Mouse (Mus musculus): ENCODE measurements at regions not wholly inside any gene's neighbourhood (a gene's known extent, or its start where the extent isn't known, plus 50 kb on each side); places are given as distances from the start of the nearest gene placed in this dataset.

- Histone ChIP-seq H3K4me3 (no peak overlapping the region), H3ac (ENCODE audit: control insufficient read depth, insufficient read length) (no peak overlapping the region), H3K4me2 (ENCODE audit: low read depth) (no peak overlapping the region), H3K79me2 (ENCODE audit: control insufficient read depth, insufficient read depth) (no peaks in the 10 kb centered on the region), H3K36me3 (ENCODE audit: control insufficient read depth, insufficient read depth) (no peaks in the 10 kb centered on the region), H3K27me3 (ENCODE audit: control insufficient read depth, insufficient read depth, insufficient read length) (no peaks in the 10 kb centered on the region)
- no peak for TF ChIP-seq TCF12 (IDR thresholded peaks at IDR 0.05; ENCODE audit: insufficient read depth, poor library complexity, severe bottlenecking)
- no peak for TF ChIP-seq MYOD1 (IDR thresholded peaks at IDR 0.05; ENCODE audit: control insufficient read depth in 1 of 3, insufficient read length in 2 of 3, low read depth in 2 of 3)
- no peak for TF ChIP-seq SRF (IDR thresholded peaks at IDR 0.05; ENCODE audit: control insufficient read depth, insufficient read length, low read depth)
- TF ChIP-seq REST (IDR thresholded peaks at IDR 0.05; ENCODE audit: insufficient read depth, insufficient read length): no peak
- TF ChIP-seq E2F4 (IDR thresholded peaks at IDR 0.05; ENCODE audit: insufficient read depth): no peak
- TF ChIP-seq MAX (IDR thresholded peaks at IDR 0.05; ENCODE audit: low read depth): no peak
- no peak for TF ChIP-seq USF1 (IDR thresholded peaks at IDR 0.05; ENCODE audit: low read depth)
- no peak for TF ChIP-seq TCF3 (IDR thresholded peaks at IDR 0.05; ENCODE audit: insufficient read length, low read depth)
- TF ChIP-seq CEBPB (IDR thresholded peaks at IDR 0.05; ENCODE audit: insufficient read depth, poor library complexity, severe bottlenecking): no peak
- TF ChIP-seq POLR2A (IDR thresholded peaks at IDR 0.05; ENCODE audit: insufficient read length, low read depth): no peak
- TF ChIP-seq POLR2AphosphoS2 (IDR thresholded peaks at IDR 0.05; ENCODE audit: insufficient read length, low read depth): no peak
- no peak for TF ChIP-seq MYOG (IDR thresholded peaks at IDR 0.05; ENCODE audit: control insufficient read depth in 1 of 3, insufficient read depth in 1 of 3, insufficient read length in 2 of 3, low read depth in 2 of 3)
Measured at GRCm38 (mm10) chr11:44316061-44316460, 83.8 kb upstream of the Il12b start.

- Histone ChIP-seq H3K36me3 (ENCODE audit: control insufficient read depth, insufficient read depth) (no peaks in the 10 kb centered on the region), H3ac (ENCODE audit: control insufficient read depth, insufficient read length) (no peak overlapping the region), H3K4me2 (ENCODE audit: low read depth) (no peak overlapping the region), H3K79me2 (ENCODE audit: control insufficient read depth, insufficient read depth) (no peaks in the 10 kb centered on the region), H3K4me3 (no peak overlapping the region), H3K27me3 (ENCODE audit: control insufficient read depth, insufficient read depth, insufficient read length) (no peaks in the 10 kb centered on the region)
- no peak for TF ChIP-seq E2F4 (IDR thresholded peaks at IDR 0.05; ENCODE audit: insufficient read depth)
- peak in 2 of 3 experiments; percentile 33 to 60 for TF ChIP-seq MYOD1 (IDR thresholded peaks at IDR 0.05; ENCODE audit: control insufficient read depth in 1 of 3, insufficient read length in 2 of 3, low read depth in 2 of 3)
- no peak for TF ChIP-seq POLR2AphosphoS2 (IDR thresholded peaks at IDR 0.05; ENCODE audit: insufficient read length, low read depth)
Measured at GRCm38 (mm10) chr11:44319136-44319535, 80.7 kb upstream of the Il12b start.

DNA sequence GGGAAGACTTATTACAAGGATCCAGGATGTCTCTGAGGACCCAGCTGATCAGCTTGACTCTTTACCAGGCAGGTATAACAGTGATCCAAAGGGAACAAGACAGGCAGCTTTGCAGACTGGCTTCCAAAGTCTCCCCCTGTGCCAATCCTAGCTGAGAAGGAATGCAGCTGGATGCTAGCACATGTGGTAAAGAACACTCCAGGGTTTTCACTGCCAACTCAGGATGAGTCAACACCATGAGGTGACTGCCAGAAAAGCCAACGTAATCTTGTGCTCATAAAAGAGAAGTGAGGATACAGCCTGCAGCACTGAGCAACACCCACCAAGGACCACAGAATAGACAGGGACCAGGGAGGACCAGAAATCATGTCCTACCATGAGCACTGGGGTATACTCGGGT is 76.5 kb upstream of the Il12b start:
- H3K27me3 ChIP-seq (ENCODE audit: control insufficient read depth, insufficient read depth, insufficient read length): no peaks in the 10 kb centered on the region
- H3K36me3 ChIP-seq (ENCODE audit: control insufficient read depth, insufficient read depth): no peaks in the 10 kb centered on the region
- H3K79me2 ChIP-seq (ENCODE audit: control insufficient read depth, insufficient read depth): no peaks in the 10 kb centered on the region
- peak overlapping the region; percentile 51 for H3K4me2 ChIP-seq (ENCODE audit: low read depth)
- no peak overlapping the region for H3K4me3 ChIP-seq
- no peak overlapping the region for H3ac ChIP-seq (ENCODE audit: control insufficient read depth, insufficient read length)
- TF ChIP-seq REST (IDR thresholded peaks at IDR 0.05; ENCODE audit: insufficient read depth, insufficient read length) (no peak), POLR2A (IDR thresholded peaks at IDR 0.05; ENCODE audit: insufficient read length, low read depth) (no peak), POLR2AphosphoS2 (IDR thresholded peaks at IDR 0.05; ENCODE audit: insufficient read length, low read depth) (no peak), MAX (IDR thresholded peaks at IDR 0.05; ENCODE audit: low read depth) (peak; percentile 58), MYOG (IDR thresholded peaks at IDR 0.05; ENCODE audit: control insufficient read depth in 1 of 3, insufficient read depth in 1 of 3, insufficient read length in 2 of 3, low read depth in 2 of 3) (no peak), MYOD1 (IDR thresholded peaks at IDR 0.05; ENCODE audit: control insufficient read depth in 1 of 3, insufficient read length in 2 of 3, low read depth in 2 of 3) (peak in 1 of 3 experiments; percentile 24), CEBPB (IDR thresholded peaks at IDR 0.05; ENCODE audit: insufficient read depth, poor library complexity, severe bottlenecking) (peak; percentile 30; the same call in 1 of the 2 replicates), TCF3 (IDR thresholded peaks at IDR 0.05; ENCODE audit: insufficient read length, low read depth) (no peak), E2F4 (IDR thresholded peaks at IDR 0.05; ENCODE audit: insufficient read depth) (no peak), USF1 (IDR thresholded peaks at IDR 0.05; ENCODE audit: low read depth) (no peak), TCF12 (IDR thresholded peaks at IDR 0.05; ENCODE audit: insufficient read depth, poor library complexity, severe bottlenecking) (peak; percentile 49), SRF (IDR thresholded peaks at IDR 0.05; ENCODE audit: control insufficient read depth, insufficient read length, low read depth) (no peak)

DNA sequence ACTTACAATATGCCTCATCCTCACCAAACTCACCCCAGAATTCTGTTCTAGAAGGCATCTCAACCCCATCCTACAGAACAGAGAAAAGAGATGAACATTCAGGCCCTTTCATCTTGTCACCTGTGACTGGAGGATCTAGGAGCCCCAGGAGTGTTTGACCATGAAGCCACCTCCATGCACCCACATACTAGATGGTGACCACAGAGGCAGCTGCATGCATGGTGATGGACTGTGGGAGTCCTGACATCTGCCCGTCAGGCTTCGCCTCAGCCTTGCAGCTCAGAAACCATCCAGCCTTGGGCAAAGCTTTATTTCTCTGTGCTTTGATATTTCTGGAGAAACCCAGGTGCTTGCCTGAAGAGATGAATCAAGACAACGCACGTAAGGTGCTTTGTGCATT is 74.8 kb upstream of the Il12b start:
- Histone ChIP-seq H3K4me3 (no peak overlapping the region), H3K79me2 (ENCODE audit: control insufficient read depth, insufficient read depth) (no peaks in the 10 kb centered on the region), H3K4me2 (ENCODE audit: low read depth) (no peak overlapping the region), H3K36me3 (ENCODE audit: control insufficient read depth, insufficient read depth) (no peaks in the 10 kb centered on the region), H3ac (ENCODE audit: control insufficient read depth, insufficient read length) (no peak overlapping the region), H3K27me3 (ENCODE audit: control insufficient read depth, insufficient read depth, insufficient read length) (no peaks in the 10 kb centered on the region)
- no peak for TF ChIP-seq POLR2AphosphoS2 (IDR thresholded peaks at IDR 0.05; ENCODE audit: insufficient read length, low read depth)
- TF ChIP-seq MYOG (IDR thresholded peaks at IDR 0.05; ENCODE audit: control insufficient read depth in 1 of 3, insufficient read depth in 1 of 3, insufficient read length in 2 of 3, low read depth in 2 of 3): peak in 1 of 3 experiments; percentile 56
- peak in 1 of 3 experiments; percentile 78 for TF ChIP-seq MYOD1 (IDR thresholded peaks at IDR 0.05; ENCODE audit: control insufficient read depth in 1 of 3, insufficient read length in 2 of 3, low read depth in 2 of 3)

DNA sequence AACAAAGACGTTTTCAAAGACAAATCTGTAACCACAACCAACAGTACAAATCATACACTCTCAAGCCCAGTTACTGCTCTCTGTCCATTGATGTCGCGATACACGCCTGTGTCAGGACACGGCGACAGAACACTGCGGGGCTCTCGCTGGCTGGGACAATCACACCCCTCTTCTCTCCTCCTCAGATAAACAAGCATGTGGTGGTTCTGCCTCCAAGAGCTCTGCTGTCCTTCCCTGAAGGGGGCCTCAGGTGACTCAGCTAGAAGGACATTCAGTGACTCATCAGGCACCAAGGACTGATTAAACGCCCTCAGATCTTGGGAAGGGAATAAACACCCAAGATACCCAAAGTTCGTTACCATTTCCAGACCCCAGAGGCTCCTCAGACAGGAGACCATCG is 74.3 kb upstream of the Il12b start:
- TF ChIP-seq TCF3 (IDR thresholded peaks at IDR 0.05; ENCODE audit: insufficient read length, low read depth) (no peak), USF1 (IDR thresholded peaks at IDR 0.05; ENCODE audit: low read depth) (no peak), E2F4 (IDR thresholded peaks at IDR 0.05; ENCODE audit: insufficient read depth) (no peak), REST (IDR thresholded peaks at IDR 0.05; ENCODE audit: insufficient read depth, insufficient read length) (no peak), TCF12 (IDR thresholded peaks at IDR 0.05; ENCODE audit: insufficient read depth, poor library complexity, severe bottlenecking) (no peak), SRF (IDR thresholded peaks at IDR 0.05; ENCODE audit: control insufficient read depth, insufficient read length, low read depth) (no peak), MAX (IDR thresholded peaks at IDR 0.05; ENCODE audit: low read depth) (no peak), POLR2AphosphoS2 (IDR thresholded peaks at IDR 0.05; ENCODE audit: insufficient read length, low read depth) (no peak), CEBPB (IDR thresholded peaks at IDR 0.05; ENCODE audit: insufficient read depth, poor library complexity, severe bottlenecking) (no peak)
- Histone ChIP-seq H3ac (ENCODE audit: control insufficient read depth, insufficient read length) (no peak overlapping the region), H3K36me3 (ENCODE audit: control insufficient read depth, insufficient read depth) (no peaks in the 10 kb centered on the region), H3K27me3 (ENCODE audit: control insufficient read depth, insufficient read depth, insufficient read length) (no peaks in the 10 kb centered on the region), H3K79me2 (ENCODE audit: control insufficient read depth, insufficient read depth) (no peaks in the 10 kb centered on the region), H3K4me3 (no peak overlapping the region), H3K4me2 (ENCODE audit: low read depth) (no peak overlapping the region)
